Mouse (Mus musculus) lung, postnatal 0 days (tissue): Measurements from ENCODE around the gene Dnaja1. TPM values are rescaled to one million over a fixed set of nuclear protein-coding genes. Genes with fewer than 3 reads are reported as not detected.

Experiments
- ATAC-seq: fragments of 200-750 bp; cut with Nextera tagmentation; 2 replicates; pipeline ENCODE4 v1.8.0; 2017; ENCODE audit warnings: moderate library complexity
- DNase-seq: peaks from one replicate; pipeline ENCODE4 v3.0.0-alpha.2; 2016; ENCODE audit warnings: low spot score
- H3K27ac ChIP-seq: fragments of 300-500 bp; sonication (generic); 2 replicates; pipeline ENCODE4 v1.5.1; 2014; ENCODE audit warnings: antibody characterized with exemption, mild to moderate bottlenecking, low read length, mixed read lengths
- H3K27me3 ChIP-seq: fragments of 300-500 bp; sonication (generic); replicated peaks from 2 replicates; pipeline ENCODE4 v1.6.1; 2014; ENCODE audit warnings: low read length, mixed read lengths; ENCODE audit not compliant: insufficient read depth
- H3K36me3 ChIP-seq: fragments of 300-500 bp; sonication (generic); 2 replicates; pipeline ENCODE4 v1.6.1; 2014; ENCODE audit warnings: low read length, mixed read lengths; ENCODE audit not compliant: insufficient read depth
- H3K4me1 ChIP-seq: fragments of 300-500 bp; sonication (generic); 2 replicates; pipeline ENCODE4 v1.6.1; 2014; ENCODE audit warnings: antibody characterized with exemption, low read depth, low read length, mixed read lengths; ENCODE audit not compliant: insufficient read depth
- H3K4me2 ChIP-seq: fragments of 300-500 bp; sonication (generic); replicated peaks from 2 replicates; pipeline ENCODE4 v1.6.1; 2014; ENCODE audit warnings: low read depth, mild to moderate bottlenecking, low read length, moderate library complexity, mixed read lengths
- H3K4me3 ChIP-seq: fragments of 300-500 bp; sonication (generic); 2 replicates; pipeline ENCODE4 v1.5.1; 2014; ENCODE audit warnings: low read depth, low read length
- H3K9ac ChIP-seq: fragments of 300-500 bp; sonication (generic); replicated peaks from 2 replicates; pipeline ENCODE4 v1.6.1; 2014; ENCODE audit warnings: low read depth, mild to moderate bottlenecking
- H3K9me3 ChIP-seq: fragments of 300-500 bp; sonication (generic); 2 replicates; pipeline ENCODE4 v1.6.1; 2016; ENCODE audit warnings: low read length, mixed read lengths
- CTCF ChIP-seq: IDR thresholded peaks from 2 replicates; pipeline ENCODE4 v1.5.1; 2016; ENCODE audit warnings: antibody characterized with exemption, mild to moderate bottlenecking
- EP300 ChIP-seq: IDR thresholded peaks from 2 replicates; pipeline ENCODE4 v1.6.1; 2016; ENCODE audit warnings: antibody characterized with exemption, mild to moderate bottlenecking, control low read depth
- WGBS: fragments of 180-500 bp; shearing (Covaris S2); extraction: QIAGEN DNeasy Blood & Tissue Kit; methylation state at CpG from one replicate; pipeline ENCODE4 v1.1.7; 2014; 5-methylcytosine and 5-hydroxymethylcytosine counted together
- polyA plus RNA-seq: library from polyadenylated mRNA; unstranded; fragments of >200 nt; fragmentation: Nextera tagmentation; extraction: Ambion mirVana; gene quantifications from 2 replicates; pipeline ENCODE4 v1.2.1, GENCODE M21; 2015

Gene Dnaja1
- polyA plus RNA-seq, 1 experiment from 2014 or later: 285 TPM

DNA sequence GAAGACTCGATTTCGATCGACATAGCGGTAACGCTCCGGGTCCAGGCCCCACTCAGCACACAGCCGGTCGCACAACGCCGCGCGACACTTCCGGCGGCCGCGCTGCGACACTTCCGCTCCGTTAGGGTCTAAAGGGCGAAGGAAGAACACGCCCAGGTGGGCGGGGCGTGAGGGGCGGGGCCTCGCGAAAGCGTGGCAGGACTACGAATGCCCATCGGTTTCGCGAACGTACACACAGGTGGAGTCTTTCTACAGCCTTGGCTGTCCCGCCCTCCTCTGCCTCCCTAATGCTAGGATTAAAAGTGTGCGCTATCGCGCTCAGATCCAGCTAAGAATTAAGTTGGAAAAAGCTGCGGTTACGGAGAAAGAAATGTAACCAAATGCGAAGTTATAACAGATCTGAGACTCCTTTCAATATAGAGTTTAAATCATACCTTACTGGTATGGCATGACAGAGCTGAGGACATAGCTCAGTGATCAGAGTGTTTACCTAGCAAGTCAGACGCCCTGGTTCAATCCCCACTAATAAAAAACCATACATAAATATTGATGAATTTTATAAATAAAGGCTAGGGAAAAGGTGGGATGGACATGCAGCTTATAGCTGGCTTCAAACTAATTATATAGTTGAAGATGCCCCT lies 36.0 kb downstream of the Dnaja1 start, which contains the start of gene Smu1:
Smu1 (minus strand) TSS at position 144 of the 641 bp plus-strand sequence.
- WGBS: under 1% methylated on average over 38 of the region's 40 CpGs
- H3K27ac ChIP-seq: peak within 1 kb of the TSS; percentile 77
- DNase-seq: peak; percentile 96
- peak; percentile 99 for ATAC-seq
- no peaks in the 10 kb centered on the region for H3K4me1 ChIP-seq
- peak within 1 kb of the TSS; percentile 86 for H3K4me3 ChIP-seq
- no peak for TF ChIP-seq EP300
- TF ChIP-seq CTCF: no peak
- H3K9ac ChIP-seq: peak within 1 kb of the TSS; percentile 86
- H3K36me3 ChIP-seq: peaks cover 17% of the 10 kb centered on the region; the same call in 1 of the 2 replicates
- no peaks in the 10 kb centered on the region for H3K9me3 ChIP-seq
- H3K27me3 ChIP-seq: no peaks in the 10 kb centered on the region
- H3K4me2 ChIP-seq: peak within 1 kb of the TSS; percentile 81

DNA sequence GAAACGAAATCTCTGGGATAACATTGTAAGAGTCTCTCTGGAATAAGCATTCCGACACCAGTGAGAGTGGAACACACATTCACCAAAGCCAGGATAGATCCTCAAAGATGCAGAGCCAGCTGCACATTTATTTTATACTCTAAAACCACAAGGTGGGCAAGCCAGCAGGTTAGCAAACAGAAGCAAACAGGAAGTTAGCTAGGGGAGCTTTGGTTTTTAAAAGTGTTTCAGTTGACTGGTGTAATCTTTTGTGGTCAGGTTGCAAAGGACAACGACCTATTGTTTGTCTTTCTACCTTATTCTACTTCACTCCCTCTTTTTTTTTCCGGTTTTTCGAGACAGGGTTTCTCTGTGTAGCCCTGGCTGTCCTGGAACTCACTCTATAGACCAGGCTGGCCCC lies 37.9 kb downstream of the Dnaja1 start:
- Histone ChIP-seq H3K4me3 (no peak overlapping the region), H3K9me3 (no peaks in the 10 kb centered on the region), H3K9ac (no peak overlapping the region), H3K27ac (no peak overlapping the region), H3K4me2 (no peak overlapping the region), H3K36me3 (0 out of 2 replicates have a peak, but pooled peaks cover under 1% of the 10 kb centered on the region), H3K4me1 (no peaks in the 10 kb centered on the region), H3K27me3 (no peaks in the 10 kb centered on the region)
- ATAC-seq (no peak), DNase-seq (no peak)
- WGBS: 44% methylated on average over 5 of the region's 5 CpGs
- TF ChIP-seq CTCF (no peak), EP300 (no peak)

DNA sequence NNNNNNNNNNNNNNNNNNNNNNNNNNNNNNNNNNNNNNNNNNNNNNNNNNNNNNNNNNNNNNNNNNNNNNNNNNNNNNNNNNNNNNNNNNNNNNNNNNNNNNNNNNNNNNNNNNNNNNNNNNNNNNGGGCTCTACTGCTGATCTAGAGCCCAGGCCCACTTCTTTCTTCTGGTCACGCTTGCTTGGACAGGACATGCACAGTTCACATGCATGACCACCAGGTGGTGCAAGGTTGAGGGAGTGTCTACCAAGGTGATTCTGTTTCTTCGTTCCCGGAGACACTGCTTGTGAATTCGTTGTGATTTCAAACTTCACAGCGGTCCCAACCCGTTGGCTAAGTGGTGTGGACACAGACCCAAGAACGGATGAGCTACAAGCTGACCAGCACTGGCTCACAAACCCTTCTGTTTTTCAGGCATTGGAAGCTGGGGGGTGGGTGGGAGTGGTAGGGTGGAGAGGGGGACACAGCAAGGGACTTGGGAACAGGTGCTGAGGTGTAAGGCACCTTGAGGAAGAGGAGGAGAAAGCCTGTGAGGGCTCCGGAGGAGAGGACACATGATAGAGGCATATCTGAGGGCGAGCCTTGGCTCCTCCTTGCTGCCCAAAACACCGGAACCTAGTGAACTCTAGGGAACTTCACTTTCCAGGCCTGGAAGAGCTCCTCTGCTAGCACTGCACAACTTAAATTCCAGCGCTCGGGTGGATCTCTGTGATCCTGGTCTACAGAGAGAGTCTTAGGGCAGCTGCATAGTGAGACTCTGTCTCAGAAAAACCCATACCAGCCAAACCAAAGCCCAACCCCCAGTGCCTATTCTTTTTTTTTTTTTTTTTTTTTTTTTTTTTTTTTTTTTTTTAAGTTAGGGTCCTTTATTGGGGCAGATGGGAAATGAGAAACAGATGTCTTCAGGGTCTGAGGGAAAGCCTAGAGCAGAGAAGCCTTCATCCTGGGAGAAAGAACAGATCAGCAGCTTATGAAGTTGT lies 52.6 kb downstream of the Dnaja1 start:
- peak; percentile 65 for ATAC-seq
- WGBS: 10% methylated on average over 12 of the region's 12 CpGs
- TF ChIP-seq CTCF: peak; percentile 99
- TF ChIP-seq EP300: no peak
- H3K4me2 ChIP-seq: peak overlapping the region; percentile 55
- H3K9ac ChIP-seq: 0 out of 2 replicates have a peak overlapping the region, but pooled peaks have one; percentile 13
- H3K27me3 ChIP-seq: no peaks in the 10 kb centered on the region
- peak; percentile 89 for DNase-seq
- H3K36me3 ChIP-seq: no peaks in the 10 kb centered on the region
- peaks cover 3% of the 10 kb centered on the region; the same call in 1 of the 2 replicates for H3K4me1 ChIP-seq
- no peak overlapping the region for H3K4me3 ChIP-seq
- H3K27ac ChIP-seq: peak overlapping the region; percentile 28
- H3K9me3 ChIP-seq: no peaks in the 10 kb centered on the region

DNA sequence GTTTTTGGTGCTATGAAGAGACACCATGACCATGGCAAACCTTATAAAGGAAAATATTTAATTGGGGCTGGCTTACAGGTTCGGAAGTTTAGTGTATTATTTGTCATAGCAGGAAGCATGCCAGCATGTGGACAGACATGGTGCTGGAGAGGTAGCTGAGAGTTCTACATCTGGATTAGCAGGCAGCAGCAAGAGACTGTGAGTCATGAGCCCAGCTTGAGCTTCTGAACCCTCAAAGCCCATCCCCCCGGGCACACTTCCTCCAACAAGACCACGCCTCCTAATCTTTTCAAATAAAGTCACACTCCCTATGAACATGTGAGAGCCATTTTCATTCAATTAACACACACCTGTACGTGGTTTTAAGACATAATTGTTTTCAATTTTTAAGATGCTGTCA lies 54.5 kb downstream of the Dnaja1 start:
- H3K36me3 ChIP-seq: no peaks in the 10 kb centered on the region

DNA sequence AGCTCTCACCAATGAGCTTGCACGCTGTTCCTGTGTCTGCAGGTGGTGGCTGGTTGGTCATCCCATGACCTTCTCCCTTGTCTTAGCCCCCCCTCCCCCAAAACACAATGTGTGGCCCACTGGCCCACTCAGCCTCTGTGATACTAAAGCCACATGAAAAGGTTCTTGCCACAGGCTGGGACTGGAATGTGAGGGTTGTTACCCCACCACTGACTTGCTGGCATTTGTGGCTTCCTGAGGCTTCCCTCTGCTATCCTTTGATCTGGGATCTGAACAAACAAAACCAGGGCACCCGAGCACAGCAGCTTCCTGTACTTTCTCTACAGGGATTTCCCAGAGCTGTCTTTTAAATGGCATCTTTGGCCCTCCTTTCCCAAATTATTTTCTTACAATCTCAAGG lies 55.2 kb downstream of the Dnaja1 start:
- no peak for DNase-seq
- ATAC-seq: no peak
- no peak overlapping the region for H3K9ac ChIP-seq
- TF ChIP-seq EP300 (no peak), CTCF (no peak)
- H3K27me3 ChIP-seq: no peaks in the 10 kb centered on the region
- H3K9me3 ChIP-seq: no peaks in the 10 kb centered on the region
- no peak overlapping the region for H3K4me2 ChIP-seq
- no peak overlapping the region for H3K4me3 ChIP-seq
- no peak overlapping the region for H3K27ac ChIP-seq
- WGBS: 29% methylated on average over 2 of the region's 2 CpGs
- no peaks in the 10 kb centered on the region for H3K36me3 ChIP-seq
- H3K4me1 ChIP-seq: peaks cover 3% of the 10 kb centered on the region; the same call in 1 of the 2 replicates

More for the DNA sequence above, 54.5 kb downstream of the Dnaja1 start:
- H3K9ac ChIP-seq: no peak overlapping the region
- H3K4me3 ChIP-seq: no peak overlapping the region
- H3K9me3 ChIP-seq: no peaks in the 10 kb centered on the region
- H3K27me3 ChIP-seq: no peaks in the 10 kb centered on the region
- peaks cover 3% of the 10 kb centered on the region; the same call in 1 of the 2 replicates for H3K4me1 ChIP-seq
- DNase-seq (peak; percentile 46), ATAC-seq (no peak)
- no peak overlapping the region for H3K27ac ChIP-seq
- no peak overlapping the region for H3K4me2 ChIP-seq
- TF ChIP-seq EP300: no peak
- WGBS: 59% methylated on average over 4 of the region's 4 CpGs

DNA sequence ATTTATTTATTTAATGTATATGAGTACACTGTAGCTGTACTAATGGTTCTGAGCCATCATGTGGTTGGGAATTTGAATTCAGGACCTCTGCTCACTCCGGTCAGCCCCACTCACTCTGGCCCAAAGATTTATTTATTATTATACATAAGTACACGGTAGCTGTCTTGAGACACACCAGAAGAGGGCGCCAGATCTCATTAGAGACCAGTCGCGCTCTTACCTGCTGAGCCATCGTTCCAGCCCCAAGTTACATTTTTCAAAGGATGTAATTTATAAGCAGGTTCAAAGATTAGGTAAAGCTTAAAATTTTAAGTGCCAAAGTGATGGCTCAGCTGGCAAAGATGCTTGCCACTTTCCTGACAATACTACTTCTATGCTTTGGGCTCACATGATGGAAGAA lies 56.7 kb downstream of the Dnaja1 start:
- TF ChIP-seq EP300 (no peak), CTCF (peak; percentile 44)
- Histone ChIP-seq H3K27ac (no peak overlapping the region), H3K4me1 (peaks cover 3% of the 10 kb centered on the region; the same call in 1 of the 2 replicates), H3K27me3 (no peaks in the 10 kb centered on the region), H3K4me2 (no peak overlapping the region), H3K9me3 (no peaks in the 10 kb centered on the region), H3K9ac (no peak overlapping the region), H3K36me3 (no peaks in the 10 kb centered on the region), H3K4me3 (no peak overlapping the region)
- no peak for ATAC-seq
- DNase-seq: no peak
- 84% methylated on average over 6 of the region's 6 CpGs for WGBS
